Mouse (Mus musculus) E14TG2a.4 (cell line): Measurements from ENCODE around the gene Foxo6.
A peak's percentile ranks its signal among the peaks of the same experiment; 100 is the strongest.

Experiments used
- H3K27me3 ChIP-seq: 2 replicates; pipeline ENCODE4 v1.6.1; 2014; ENCODE audit warnings: low read length, control low read depth; ENCODE audit not compliant: insufficient read depth
- H3K36me3 ChIP-seq: 2 replicates; pipeline ENCODE4 v1.6.1; 2014; ENCODE audit warnings: low read length, control low read depth; ENCODE audit not compliant: insufficient read depth
- H3K4me1 ChIP-seq: replicated peaks from 2 replicates; pipeline ENCODE4 v1.6.1; 2014; ENCODE audit warnings: low read depth, low read length, control low read depth
- H3K4me3 ChIP-seq: replicated peaks from 2 replicates; pipeline ENCODE4 v1.5.1; 2014; ENCODE audit warnings: mild to moderate bottlenecking, low read length
- H3K9me3 ChIP-seq: 2 replicates; pipeline ENCODE4 v1.6.1; 2014; ENCODE audit warnings: low read length, control low read depth
- CTCF ChIP-seq: conservative IDR thresholded peaks from 2 replicates; pipeline ENCODE4 v1.5.1; 2014; ENCODE audit warnings: low read length
- NANOG ChIP-seq: IDR thresholded peaks from 2 replicates; pipeline ENCODE4 v1.6.1; 2014; ENCODE audit warnings: borderline replicate concordance, low read length, mixed read lengths
- POU5F1 ChIP-seq: IDR thresholded peaks from 2 replicates; pipeline ENCODE4 v1.6.1; 2014; ENCODE audit warnings: low read length, borderline replicate concordance

The Foxo6 gene

GRCm38 (mm10) chr4:120229505-120230255 is 57.5 kb downstream of the Foxo6 start:
- TF ChIP-seq POU5F1 (no peak), NANOG (no peak), CTCF (no peak)

GRCm38 (mm10) chr4:120228613-120229012 is 58.5 kb downstream of the Foxo6 start:
- Histone ChIP-seq H3K36me3 (no peaks in the 10 kb centered on the region), H3K4me1 (peaks cover 31% of the 10 kb centered on the region), H3K4me3 (no peak overlapping the region), H3K9me3 (no peaks in the 10 kb centered on the region), H3K27me3 (peaks cover 24% of the 10 kb centered on the region)
- TF ChIP-seq CTCF (no peak), NANOG (no peak), POU5F1 (no peak)

More at GRCm38 (mm10) chr4:120229505-120230255, 57.5 kb downstream of the Foxo6 start:
- no peaks in the 10 kb centered on the region for H3K36me3 ChIP-seq
- H3K4me3 ChIP-seq: no peak overlapping the region
- peaks cover 27% of the 10 kb centered on the region for H3K27me3 ChIP-seq
- H3K9me3 ChIP-seq: no peaks in the 10 kb centered on the region
- peaks cover 25% of the 10 kb centered on the region for H3K4me1 ChIP-seq

- Histone ChIP-seq H3K4me3 (no peak overlapping the region), H3K4me1 (peaks cover 36% of the 10 kb centered on the region), H3K36me3 (no peaks in the 10 kb centered on the region), H3K9me3 (no peaks in the 10 kb centered on the region), H3K27me3 (peaks cover 26% of the 10 kb centered on the region)
- TF ChIP-seq POU5F1 (no peak), CTCF (no peak), NANOG (no peak)
Observed at GRCm38 (mm10) chr4:120227224-120227623, 59.9 kb downstream of the Foxo6 start.

GRCm38 (mm10) chr4:120226682-120227081 is 60.5 kb downstream of the Foxo6 start:
- TF ChIP-seq CTCF (no peak), POU5F1 (no peak), NANOG (no peak)
- Histone ChIP-seq H3K4me1 (peaks cover 36% of the 10 kb centered on the region), H3K36me3 (no peaks in the 10 kb centered on the region), H3K9me3 (no peaks in the 10 kb centered on the region), H3K27me3 (peaks cover 28% of the 10 kb centered on the region), H3K4me3 (no peak overlapping the region)

GRCm38 (mm10) chr4:120225135-120225780 is 61.9 kb downstream of the Foxo6 start:
- no peak overlapping the region for H3K4me3 ChIP-seq
- TF ChIP-seq POU5F1 (no peak), CTCF (peak; percentile 78), NANOG (no peak)
- H3K27me3 ChIP-seq: peaks cover 15% of the 10 kb centered on the region
- H3K9me3 ChIP-seq: no peaks in the 10 kb centered on the region
- H3K4me1 ChIP-seq: peaks cover 36% of the 10 kb centered on the region
- H3K36me3 ChIP-seq: no peaks in the 10 kb centered on the region

- peaks cover 21% of the 10 kb centered on the region for H3K27me3 ChIP-seq
- no peak overlapping the region for H3K4me3 ChIP-seq
- no peaks in the 10 kb centered on the region for H3K9me3 ChIP-seq
- H3K4me1 ChIP-seq: peaks cover 36% of the 10 kb centered on the region
- TF ChIP-seq CTCF (no peak), POU5F1 (no peak), NANOG (no peak)
- H3K36me3 ChIP-seq: no peaks in the 10 kb centered on the region
Observed at GRCm38 (mm10) chr4:120223805-120224204, 63.3 kb downstream of the Foxo6 start.

- Histone ChIP-seq H3K36me3 (no peaks in the 10 kb centered on the region), H3K4me3 (no peak overlapping the region), H3K9me3 (no peaks in the 10 kb centered on the region), H3K4me1 (peaks cover 37% of the 10 kb centered on the region), H3K27me3 (peaks cover 19% of the 10 kb centered on the region)
- TF ChIP-seq CTCF: no peak
- no peak for TF ChIP-seq POU5F1
- TF ChIP-seq NANOG: no peak
Observed at GRCm38 (mm10) chr4:120223108-120223745, 63.9 kb downstream of the Foxo6 start.

GRCm38 (mm10) chr4:120221708-120222107 is 65.4 kb downstream of the Foxo6 start:
- no peaks in the 10 kb centered on the region for H3K36me3 ChIP-seq
- peaks cover 43% of the 10 kb centered on the region for H3K4me1 ChIP-seq
- no peak for TF ChIP-seq NANOG
- TF ChIP-seq CTCF: no peak
- no peak for TF ChIP-seq POU5F1
- H3K27me3 ChIP-seq: peaks cover 19% of the 10 kb centered on the region
- H3K9me3 ChIP-seq: no peaks in the 10 kb centered on the region
- no peak overlapping the region for H3K4me3 ChIP-seq
